Mouse (Mus musculus) limb, embryonic 12.5 days (tissue): ENCODE results near the gene Taok1. TPM values are rescaled to one million over a fixed set of nuclear protein-coding genes. Genes with fewer than 3 reads are reported as not detected.
"Not testable (repeated sequence)": the region's sequence is repeated elsewhere in the genome, so short reads cannot be mapped to it uniquely, and the experiment has no call there.

ENCODE experiments used
- ATAC-seq: fragments of 200-750 bp; cut with Nextera tagmentation; 2 replicates; pipeline ENCODE4 v1.8.0; 2017; ENCODE audit warnings: low read depth, moderate TSS enrichment; ENCODE audit not compliant: insufficient number of reproducible peaks, insufficient read depth, low FRiP score, low TSS enrichment
- H3K27ac ChIP-seq: fragments of 300-500 bp; sonication (generic); 2 replicates; pipeline ENCODE4 v1.5.1; 2016; ENCODE audit warnings: mild to moderate bottlenecking, moderate library complexity
- H3K27me3 ChIP-seq: fragments of 300-500 bp; sonication (generic); 2 replicates; pipeline ENCODE4 v1.6.1; 2016; ENCODE audit warnings: mild to moderate bottlenecking, moderate library complexity
- H3K36me3 ChIP-seq: fragments of 300-500 bp; sonication (generic); 2 replicates; pipeline ENCODE4 v1.6.1; 2016; ENCODE audit warnings: mild to moderate bottlenecking, moderate library complexity
- H3K4me1 ChIP-seq: fragments of 300-500 bp; sonication (generic); replicated peaks from 2 replicates; pipeline ENCODE4 v1.6.1; 2016
- H3K4me2 ChIP-seq: fragments of 300-500 bp; sonication (generic); 2 replicates; pipeline ENCODE4 v1.6.1; 2016; ENCODE audit warnings: mild to moderate bottlenecking, moderate library complexity
- H3K4me3 ChIP-seq: fragments of 300-500 bp; sonication (generic); replicated peaks from 2 replicates; pipeline ENCODE4 v1.5.1; 2016; ENCODE audit warnings: mild to moderate bottlenecking
- H3K9ac ChIP-seq: fragments of 300-500 bp; sonication (generic); replicated peaks from 2 replicates; pipeline ENCODE4 v1.6.1; 2016; ENCODE audit warnings: mild to moderate bottlenecking, moderate library complexity
- H3K9me3 ChIP-seq: fragments of 300-500 bp; sonication (generic); 2 replicates; pipeline ENCODE4 v1.6.1; 2016; ENCODE audit warnings: mild to moderate bottlenecking, moderate library complexity
- WGBS: fragments of 180-500 bp; shearing (Covaris S2); methylation state at CpG from one replicate; pipeline ENCODE4 v1.1.7; 2016; 5-methylcytosine and 5-hydroxymethylcytosine counted together
- polyA plus RNA-seq: library from polyadenylated mRNA; unstranded; fragments of >200 nt; fragmentation: Nextera tagmentation; extraction: Ambion mirVana; gene quantifications from 2 replicates; pipeline ENCODE4 v1.2.1, GENCODE M21; 2016

Taok1 gene
- polyA plus RNA-seq, 1 experiment from 2014 or later = 13.9 TPM

DNA sequence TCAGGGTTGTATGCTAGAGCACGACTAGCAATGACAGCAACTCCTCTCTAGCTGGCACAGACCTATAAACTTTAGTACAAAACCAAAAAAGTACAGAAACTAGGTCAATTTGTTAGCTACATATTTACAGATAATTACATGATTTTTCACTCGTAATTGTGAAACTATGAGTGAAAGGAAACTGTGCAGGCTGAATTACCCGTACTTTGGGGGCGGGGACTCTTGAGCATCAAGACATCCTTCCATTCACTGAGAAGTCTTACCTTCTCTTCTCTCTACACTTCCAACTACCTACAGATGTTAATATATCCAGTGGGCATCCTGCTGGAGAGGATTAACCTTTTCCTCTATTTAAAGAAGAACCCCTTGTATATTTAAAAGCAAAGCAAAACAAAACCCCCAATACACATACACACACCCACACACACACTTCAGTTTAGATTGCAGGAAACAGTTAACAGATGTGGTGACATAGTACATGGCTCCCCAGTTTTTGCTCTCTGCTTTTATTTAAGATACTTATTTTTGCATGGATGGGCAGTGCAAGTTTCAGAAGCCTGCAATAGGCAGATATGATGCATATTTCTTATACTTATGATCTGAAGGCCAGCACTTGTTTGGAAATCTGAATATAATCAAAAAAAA, 75.3 kb downstream of the Taok1 start:
- no peak for ATAC-seq
- no peak overlapping the region for H3K4me3 ChIP-seq
- no peak overlapping the region for H3K9ac ChIP-seq
- no peaks in the 10 kb centered on the region for H3K4me1 ChIP-seq
- H3K4me2 ChIP-seq = no peak overlapping the region
- no peak overlapping the region for H3K27ac ChIP-seq
- no peaks in the 10 kb centered on the region for H3K27me3 ChIP-seq
- H3K9me3 ChIP-seq = no peaks in the 10 kb centered on the region
- 90% methylated on average over 4 of the region's 4 CpGs for WGBS
- H3K36me3 ChIP-seq = peaks cover 26% of the 10 kb centered on the region

GRCm38 (mm10) chr11:77530862-77531261, 76.8 kb downstream of the Taok1 start:
- H3K9ac ChIP-seq = no peak overlapping the region
- no peak overlapping the region for H3K27ac ChIP-seq
- H3K4me2 ChIP-seq = no peak overlapping the region
- no peaks in the 10 kb centered on the region for H3K9me3 ChIP-seq
- no peaks in the 10 kb centered on the region for H3K27me3 ChIP-seq
- H3K4me3 ChIP-seq = no peak overlapping the region
- 93% methylated on average over 2 of the region's 2 CpGs for WGBS
- H3K36me3 ChIP-seq = peaks cover 17% of the 10 kb centered on the region
- ATAC-seq = no peak
- no peaks in the 10 kb centered on the region for H3K4me1 ChIP-seq

DNA sequence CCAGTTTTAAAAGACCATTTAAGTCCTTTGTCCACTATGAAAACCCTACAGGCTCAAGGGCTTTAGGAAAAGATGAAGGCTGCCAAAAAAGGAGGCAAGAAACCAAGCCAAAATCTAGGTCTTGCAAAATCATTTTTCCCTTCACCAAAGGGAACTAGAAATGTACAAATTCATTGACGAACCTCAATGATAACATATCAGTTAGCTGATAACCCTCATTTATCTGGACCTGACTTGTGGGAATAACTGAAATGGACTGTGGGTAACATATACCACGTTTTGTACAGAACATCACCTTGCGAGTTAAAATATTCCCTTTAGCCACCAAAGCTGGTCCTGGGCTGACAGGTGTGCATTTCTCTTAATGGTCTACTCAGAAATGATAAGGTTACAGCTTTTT, 78.0 kb downstream of the Taok1 start:
- H3K4me2 ChIP-seq = no peak overlapping the region
- H3K4me3 ChIP-seq = no peak overlapping the region
- no peaks in the 10 kb centered on the region for H3K27me3 ChIP-seq
- 92% methylated on average over 3 of the region's 3 CpGs for WGBS
- H3K9me3 ChIP-seq = no peaks in the 10 kb centered on the region
- no peak overlapping the region for H3K9ac ChIP-seq
- no peak overlapping the region for H3K27ac ChIP-seq
- H3K4me1 ChIP-seq = no peaks in the 10 kb centered on the region
- no peak for ATAC-seq
- H3K36me3 ChIP-seq = peaks cover 11% of the 10 kb centered on the region

- H3K4me3 ChIP-seq, ATAC-seq, H3K9me3 ChIP-seq, H3K36me3 ChIP-seq, H3K4me2 ChIP-seq, H3K27ac ChIP-seq, H3K4me1 ChIP-seq, H3K27me3 ChIP-seq, H3K9ac ChIP-seq: not testable (repeated sequence)
- WGBS = 77% methylated on average over 3 of the region's 3 CpGs
These were observed 79.2 kb downstream of the Taok1 start for GRCm38 (mm10) chr11:77528420-77528819.

GRCm38 (mm10) chr11:77525804-77526486, 81.7 kb downstream of the Taok1 start:
- Histone ChIP-seq H3K4me2 (no peak overlapping the region), H3K27me3 (no peaks in the 10 kb centered on the region), H3K9ac (no peak overlapping the region), H3K36me3 (no peaks in the 10 kb centered on the region), H3K9me3 (no peaks in the 10 kb centered on the region), H3K4me3 (no peak overlapping the region), H3K27ac (no peak overlapping the region), H3K4me1 (no peaks in the 10 kb centered on the region)
- no peak for ATAC-seq
- 84% methylated on average over 3 of the region's 3 CpGs for WGBS

DNA sequence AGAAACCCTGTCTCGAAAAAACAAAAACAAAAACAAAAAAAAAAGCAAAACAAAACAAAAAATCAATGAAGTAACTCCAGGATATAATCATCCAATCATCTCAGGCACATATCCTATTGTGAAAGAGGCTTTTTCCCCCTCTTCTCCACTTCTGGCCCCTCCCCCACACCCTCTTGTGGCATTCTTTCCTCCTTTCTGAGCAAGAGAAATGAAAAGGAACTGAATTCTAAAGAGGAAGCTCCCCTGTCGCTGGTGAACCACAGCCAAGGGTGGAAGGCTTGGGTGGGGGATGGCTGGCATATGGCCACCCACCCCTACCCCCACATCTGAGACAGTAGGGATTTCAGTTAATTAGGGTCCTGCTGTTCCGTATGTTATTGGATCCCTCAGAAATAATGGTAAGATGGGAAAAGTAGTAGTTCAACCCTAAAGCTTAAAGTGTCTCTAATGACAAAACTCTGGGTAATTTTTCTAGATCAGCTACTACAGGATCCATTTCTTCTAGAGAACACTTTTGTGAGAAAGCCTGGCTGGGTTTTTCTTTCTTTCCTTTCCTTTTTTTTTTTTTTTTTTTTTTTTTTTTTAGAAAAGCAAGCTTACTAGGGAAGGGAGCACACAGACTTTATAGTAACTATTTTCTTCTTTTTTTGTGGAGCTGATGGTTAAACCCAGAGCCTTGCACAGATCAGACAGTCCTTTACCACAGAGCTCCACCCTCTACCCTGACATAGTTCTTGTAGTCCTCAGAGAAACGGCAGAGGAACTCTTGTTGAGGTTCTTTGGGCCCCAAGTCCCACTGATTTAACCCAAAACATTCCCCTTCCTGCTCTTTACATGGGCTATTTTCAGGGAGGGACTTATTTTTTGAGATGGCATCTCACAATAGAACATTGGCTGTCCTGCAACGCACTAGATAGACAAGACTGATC, 86.8 kb downstream of the Taok1 start:
- peaks cover 6% of the 10 kb centered on the region for H3K4me1 ChIP-seq
- H3K27me3 ChIP-seq = peaks cover 30% of the 10 kb centered on the region
- no peaks in the 10 kb centered on the region for H3K9me3 ChIP-seq
- no peak overlapping the region for H3K4me3 ChIP-seq
- H3K4me2 ChIP-seq = no peak overlapping the region
- 62% methylated on average over 5 of the region's 5 CpGs for WGBS
- H3K27ac ChIP-seq = no peak overlapping the region
- no peak for ATAC-seq
- H3K36me3 ChIP-seq = no peaks in the 10 kb centered on the region
- H3K9ac ChIP-seq = no peak overlapping the region

- peaks cover 22% of the 10 kb centered on the region for H3K4me1 ChIP-seq
- no peak within 1 kb of the TSS for H3K9ac ChIP-seq
- H3K4me2 ChIP-seq = no peak within 1 kb of the TSS
- no peak within 1 kb of the TSS for H3K27ac ChIP-seq
- H3K4me3 ChIP-seq = no peak within 1 kb of the TSS
- 72% methylated on average over 5 of the region's 5 CpGs for WGBS
- H3K36me3 ChIP-seq = no peaks in the 10 kb centered on the region
- H3K9me3 ChIP-seq = no peaks in the 10 kb centered on the region
- H3K27me3 ChIP-seq = peaks cover 48% of the 10 kb centered on the region
- no peak for ATAC-seq
These were observed 88.6 kb downstream of the Taok1 start, which contains the start of gene Gm10392 for GRCm38 (mm10) chr11:77519043-77519442. TSS of gene Gm10392 (minus strand) at chr11:77519198.

GRCm38 (mm10) chr11:77518051-77518798, 89.4 kb downstream of the Taok1 start:
- no peak overlapping the region for H3K9ac ChIP-seq
- no peak overlapping the region for H3K27ac ChIP-seq
- ATAC-seq = no peak
- WGBS = 77% methylated on average over 26 of the region's 27 CpGs
- H3K27me3 ChIP-seq = peaks cover 53% of the 10 kb centered on the region
- H3K9me3 ChIP-seq = no peaks in the 10 kb centered on the region
- peaks cover 27% of the 10 kb centered on the region for H3K4me1 ChIP-seq
- no peak overlapping the region for H3K4me3 ChIP-seq
- H3K4me2 ChIP-seq = no peak overlapping the region
- no peaks in the 10 kb centered on the region for H3K36me3 ChIP-seq

DNA sequence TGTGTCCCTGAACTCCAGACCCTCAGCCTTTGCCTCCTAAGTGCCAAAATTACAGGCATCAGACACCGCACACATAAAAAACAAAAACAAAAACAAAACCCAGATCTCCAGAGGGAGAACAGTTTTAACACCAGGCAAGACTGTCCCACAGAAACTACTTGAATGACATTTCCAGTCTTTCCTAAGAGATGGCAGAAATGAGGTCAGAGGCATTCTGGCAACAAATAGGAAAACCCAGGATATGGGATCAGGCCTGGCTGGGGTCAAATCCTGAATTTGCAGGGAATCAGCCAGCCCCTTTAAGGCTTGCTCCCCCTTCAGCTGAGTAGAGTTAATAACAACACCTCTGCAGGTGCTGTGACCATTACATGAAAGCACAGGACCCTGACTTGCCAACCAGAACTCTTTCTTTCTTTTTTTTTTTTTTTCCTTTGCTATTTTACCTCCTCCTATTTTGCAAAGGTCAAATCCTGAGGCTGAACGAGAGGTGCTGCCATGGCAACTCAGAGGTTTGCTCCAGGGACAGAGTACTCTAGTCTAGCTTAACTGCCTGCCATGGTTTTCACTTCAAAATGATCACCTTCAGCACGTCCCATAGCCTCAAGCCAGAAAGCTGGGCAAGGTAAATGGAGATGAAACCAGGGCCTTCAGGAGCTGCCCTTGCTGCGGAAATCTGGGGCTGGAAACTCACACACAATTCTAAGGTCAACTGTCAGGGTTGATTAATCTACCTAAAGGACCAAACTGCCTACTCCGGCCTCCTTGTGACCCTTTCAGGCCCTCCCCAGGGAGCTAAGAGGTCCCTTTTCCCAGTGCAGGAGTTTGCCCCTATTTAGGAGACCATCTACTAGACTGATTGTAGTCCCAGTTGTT, 90.8 kb downstream of the Taok1 start:
- H3K4me2 ChIP-seq = no peak overlapping the region
- WGBS = 48% methylated on average over 5 of the region's 5 CpGs
- H3K4me1 ChIP-seq = peaks cover 33% of the 10 kb centered on the region
- H3K9me3 ChIP-seq = no peaks in the 10 kb centered on the region
- H3K36me3 ChIP-seq = no peaks in the 10 kb centered on the region
- no peak overlapping the region for H3K27ac ChIP-seq
- no peak overlapping the region for H3K4me3 ChIP-seq
- H3K9ac ChIP-seq = no peak overlapping the region
- ATAC-seq = no peak
- peaks cover 53% of the 10 kb centered on the region for H3K27me3 ChIP-seq
